Mouse (Mus musculus): ENCODE measurements around the gene Olfr71. TPM values are rescaled to one million over a fixed set of nuclear protein-coding genes. Genes with fewer than 3 reads are reported as not detected.

The Olfr71 gene
- polyA plus RNA-seq, 1 experiment = not detected

- peak; percentile 80 for DNase-seq (ENCODE audit: low spot score)
Measured at GRCm38 (mm10) chr4:43656339-43657109, 53.5 kb downstream of the Olfr71 start, which contains the start of gene Hint2. TSS of gene Hint2 (minus strand) at chr4:43656466.

DNA sequence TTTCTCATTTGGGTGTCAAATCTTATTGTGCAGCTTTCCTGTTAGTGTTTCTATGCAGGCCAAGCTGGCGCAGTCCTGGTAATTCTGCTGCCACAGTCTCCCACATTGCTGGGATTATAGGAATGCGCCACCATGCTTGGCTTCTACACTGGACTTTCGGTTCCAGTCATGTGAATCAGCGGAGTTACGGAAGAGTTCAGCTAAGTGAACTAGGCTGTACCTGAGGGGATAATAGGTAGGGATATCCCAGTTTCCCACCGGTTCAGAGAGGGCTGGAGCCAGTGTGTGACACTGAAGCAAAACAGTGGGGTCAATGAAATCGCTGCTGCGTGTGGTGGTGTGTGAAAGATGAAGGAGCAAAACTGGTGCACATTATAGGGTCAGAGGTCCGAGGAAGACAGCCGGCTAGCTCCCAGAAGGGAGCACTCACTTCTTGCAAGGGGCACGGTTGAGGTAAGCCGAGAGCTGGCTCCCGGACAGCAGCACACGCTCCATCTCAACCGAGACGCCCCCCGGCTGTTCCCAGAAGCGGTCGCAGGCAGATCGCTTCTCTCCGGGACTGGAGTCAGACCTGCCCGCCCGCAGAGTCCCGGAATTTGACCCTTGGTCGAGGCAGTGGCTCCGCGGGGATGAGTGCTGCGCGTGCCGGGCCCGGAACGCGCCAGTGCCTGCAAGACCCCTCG, 54.3 kb downstream of the Olfr71 start:
- no peak for DNase-seq (ENCODE audit: low spot score)

Other genes with a start within 250 kb of the Olfr71 start
- gene Sit1, start 226.5 kb downstream of the Olfr71 start, polyA plus RNA-seq (2012; rRNA removed) = 0.22 and 0.41 TPM in 2 replicates
- gene Ccdc107, start 217.4 kb downstream of the Olfr71 start, polyA plus RNA-seq (2012; rRNA removed) = 272 and 290 TPM in 2 replicates
- 14.7 and 26.0 TPM in 2 replicates for gene Arhgef39, start 210.6 kb downstream of the Olfr71 start, polyA plus RNA-seq (2012; rRNA removed)
- gene Car9, start 203.3 kb downstream of the Olfr71 start, polyA plus RNA-seq (2012; rRNA removed) = 1.3 and 1.9 TPM in 2 replicates
- 3,808 and 5,340 TPM in 2 replicates for gene Tpm2, start 186.5 kb downstream of the Olfr71 start, polyA plus RNA-seq (2012; rRNA removed)
- gene Creb3, start 147.9 kb downstream of the Olfr71 start, polyA plus RNA-seq (2012; rRNA removed) = 57.7 and 77.0 TPM in 2 replicates
- 124 and 153 TPM in 2 replicates for gene Tln1, start 147.6 kb downstream of the Olfr71 start, polyA plus RNA-seq (2012; rRNA removed)
- 34.9 and 35.1 TPM in 2 replicates for gene Rgp1, start 131.5 kb downstream of the Olfr71 start, polyA plus RNA-seq (2012; rRNA removed)
- 15.1 and 16.8 TPM in 2 replicates for gene Gba2, start 131.4 kb downstream of the Olfr71 start, polyA plus RNA-seq (2012; rRNA removed)
- 0.44 TPM in 1 of 2 replicates, not detected in the other for gene Msmp, start 125.8 kb downstream of the Olfr71 start, polyA plus RNA-seq (2012; rRNA removed)
- 54.7 and 69.7 TPM in 2 replicates for gene Npr2, start 78.3 kb downstream of the Olfr71 start, polyA plus RNA-seq (2012; rRNA removed)
- 1.0 and 1.3 TPM in 2 replicates for gene Spag8, start 56.7 kb downstream of the Olfr71 start, polyA plus RNA-seq (2012; rRNA removed)
- 107 and 112 TPM in 2 replicates for gene Hint2, start 53.8 kb downstream of the Olfr71 start, polyA plus RNA-seq (2012; rRNA removed)
- gene Tmem8b, start 41.3 kb downstream of the Olfr71 start, polyA plus RNA-seq (2012; rRNA removed) = 8.3 and 12.6 TPM in 2 replicates
- gene Fam221b, start 41.1 kb downstream of the Olfr71 start, polyA plus RNA-seq (2012; rRNA removed) = 0.41 and 0.51 TPM in 2 replicates
- gene Olfr70, start 9.4 kb downstream of the Olfr71 start, polyA plus RNA-seq (2012; rRNA removed) = not detected in 2 replicates
- 5.2 and 7.8 TPM in 2 replicates for gene Hrct1, start 16.9 kb upstream of the Olfr71 start, polyA plus RNA-seq (2012; rRNA removed)
- gene Spaar, start 19.8 kb upstream of the Olfr71 start, polyA plus RNA-seq (2012; rRNA removed) = 1.2 and 1.6 TPM in 2 replicates
- not detected in 2 replicates for gene Olfr159, start 60.8 kb upstream of the Olfr71 start, polyA plus RNA-seq (2012; rRNA removed)
- gene Olfr156, start 113.6 kb upstream of the Olfr71 start, polyA plus RNA-seq (2012; rRNA removed) = not detected in 2 replicates
- not detected in 2 replicates for gene Olfr157, start 129.9 kb upstream of the Olfr71 start, polyA plus RNA-seq (2012; rRNA removed)
- gene Olfr155, start 141.3 kb upstream of the Olfr71 start, polyA plus RNA-seq (2012; rRNA removed) = not detected in 2 replicates
- 25.8 and 26.0 TPM in 2 replicates for gene Reck, start 165.3 kb upstream of the Olfr71 start, polyA plus RNA-seq (2012; rRNA removed)
- 24.2 and 24.7 TPM in 2 replicates for gene Glipr2, start 247.1 kb upstream of the Olfr71 start, polyA plus RNA-seq (2012; rRNA removed)